Comparison of ENCODE assay signal across 21 mouse cellular contexts in the genomic region with DNA sequence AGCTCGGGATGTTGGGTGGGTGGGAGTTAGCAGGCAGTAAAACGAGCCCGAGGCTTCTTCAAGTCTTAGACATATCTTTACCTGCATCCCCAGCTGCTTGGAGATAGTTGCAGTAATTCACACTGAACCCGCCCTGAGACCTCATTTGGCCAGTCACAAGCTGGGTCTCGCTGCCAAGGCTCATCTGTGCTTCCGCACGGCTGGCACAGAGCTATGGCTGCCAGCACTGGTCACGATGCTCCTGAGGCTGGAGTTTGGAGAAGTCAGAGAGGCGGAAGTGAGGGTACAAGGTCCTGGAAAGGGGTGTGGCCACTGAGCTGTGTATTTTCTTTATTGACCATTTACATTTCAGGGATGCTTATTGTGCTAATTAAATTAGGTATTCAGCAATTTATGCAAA. TPM values are rescaled to one million over a fixed set of nuclear protein-coding genes. Genes with fewer than 3 reads are reported as not detected.
A peak's percentile ranks its signal among the peaks of the same experiment; 100 is the strongest.
DNase-seq lines count a peak whose midpoint lies in the region; ATAC-seq lines count a peak whose summit lies in the region.
"Had no signal": no experiment of that assay in that cellular context is flagged by ENCODE, and none has a peak within 500 bp of the region (broad histone marks: within the 10 kb centered on the region; RNA-seq: fewer than 3 reads in every experiment).

No protein-coding gene starts in this region.

- DNase-seq in heart, embryonic 10.5 days (ENCODE audit: low spot score): peak; percentile 46
- DNase-seq in 3134 (ENCODE audit: extremely low read depth, insufficient read length, low spot score): peak; percentile 21
- peak; percentile 25 for DNase-seq in Muller cell, postnatal 12 days (ENCODE audit: inconsistent ontology term)
- peak; percentile 57 to 64 for DNase-seq in cerebellum, postnatal 14 days
- no peak for DNase-seq in natural killer cell, adult 2 months (ENCODE audit: low spot score in 2 of 2)
- no peak for DNase-seq in embryo, embryonic 9.5 days (ENCODE audit: extremely low spot score)
- DNase-seq in spleen, postnatal 4 days (ENCODE audit: low spot score in 2 of 2): no peak
- DNase-seq: adrenal gland, adult 2 months; heart, adult 2 months; kidney, adult 11 months; kidney, postnatal 10 days; lung, postnatal 14 days had no signal

- no peak overlapping the region for H3K27ac ChIP-seq in heart, embryonic 10.5 days
- H3K27ac ChIP-seq in heart, embryonic 12.5 days (ENCODE audit: poor library complexity, severe bottlenecking): no peak overlapping the region
- H3K27ac ChIP-seq: embryonic facial prominence, embryonic 13.5 days; heart, adult 2 months; hindbrain, embryonic 12.5 days; layer of hippocampus, adult 2 months; left cerebral cortex, adult 2 months; limb, embryonic 12.5 days; liver, embryonic 15.5 days; neural tube, embryonic 13.5 days had no signal

- no peak overlapping the region for H3K4me3 ChIP-seq in heart, embryonic 10.5 days
- no peak overlapping the region for H3K4me3 ChIP-seq in heart, embryonic 12.5 days
- H3K4me3 ChIP-seq: embryonic facial prominence, embryonic 13.5 days; heart, adult 2 months; hindbrain, embryonic 12.5 days; layer of hippocampus, adult 2 months; left cerebral cortex, adult 2 months; limb, embryonic 12.5 days; liver, embryonic 15.5 days; neural tube, embryonic 13.5 days had no signal

- no peaks in the 10 kb centered on the region for H3K4me1 ChIP-seq in heart, embryonic 10.5 days
- no peaks in the 10 kb centered on the region for H3K4me1 ChIP-seq in heart, embryonic 12.5 days (replicated peaks)
- H3K4me1 ChIP-seq: embryonic facial prominence, embryonic 13.5 days; hindbrain, embryonic 12.5 days; limb, embryonic 12.5 days; liver, embryonic 15.5 days; neural tube, embryonic 13.5 days had no signal

- WGBS in heart, embryonic 10.5 days: 71% methylated on average over 9 of the region's 9 CpGs
- WGBS in heart, embryonic 12.5 days: 67% methylated on average over 9 of the region's 9 CpGs

- no peaks in the 10 kb centered on the region for H3K27me3 ChIP-seq in heart, embryonic 10.5 days (ENCODE audit: insufficient read depth, poor library complexity, severe bottlenecking)
- 0 out of 2 replicates have a peak, but pooled peaks cover 10% of the 10 kb centered on the region for H3K27me3 ChIP-seq in heart, embryonic 12.5 days (replicated peaks)
- H3K27me3 ChIP-seq: embryonic facial prominence, embryonic 13.5 days; hindbrain, embryonic 12.5 days; limb, embryonic 12.5 days; liver, embryonic 15.5 days; neural tube, embryonic 13.5 days had no signal

- no peak overlapping the region for H3K9ac ChIP-seq in heart, embryonic 12.5 days
- H3K9ac ChIP-seq: embryonic facial prominence, embryonic 13.5 days; hindbrain, embryonic 12.5 days; limb, embryonic 12.5 days; liver, embryonic 15.5 days; neural tube, embryonic 13.5 days had no signal

- no peak for ATAC-seq in heart, embryonic 12.5 days (ENCODE audit: insufficient number of reproducible peaks, low FRiP score)

- no peak overlapping the region for H3K4me2 ChIP-seq in heart, embryonic 12.5 days
- H3K4me2 ChIP-seq: embryonic facial prominence, embryonic 13.5 days; hindbrain, embryonic 12.5 days; limb, embryonic 12.5 days; liver, embryonic 15.5 days; neural tube, embryonic 13.5 days had no signal

- no peaks in the 10 kb centered on the region for H3K9me3 ChIP-seq in heart, embryonic 10.5 days
- H3K9me3 ChIP-seq in heart, embryonic 12.5 days (replicated peaks): no peaks in the 10 kb centered on the region
- H3K9me3 ChIP-seq: embryonic facial prominence, embryonic 13.5 days; hindbrain, embryonic 12.5 days; limb, embryonic 12.5 days; liver, embryonic 15.5 days; neural tube, embryonic 13.5 days had no signal

- H3K36me3 ChIP-seq in heart, embryonic 10.5 days: no peaks in the 10 kb centered on the region
- H3K36me3 ChIP-seq in heart, embryonic 12.5 days: no peaks in the 10 kb centered on the region
- H3K36me3 ChIP-seq: embryonic facial prominence, embryonic 13.5 days; hindbrain, embryonic 12.5 days; limb, embryonic 12.5 days; liver, embryonic 15.5 days; neural tube, embryonic 13.5 days had no signal

RNA-seq across cellular contexts. Expression of a gene that starts 15.2 kb away (rescaled TPM):
- polyA plus RNA-seq in heart, embryonic 10.5 days (2016; fragmentation: Nextera tagmentation; extraction: Ambion mirVana): 0.55 and 0.58 TPM in 2 replicates
- 0.53 and 0.64 TPM in 2 replicates for polyA plus RNA-seq in heart, embryonic 12.5 days (2016; fragmentation: Nextera tagmentation; extraction: Ambion mirVana)
- polyA plus RNA-seq: heart, adult 2 months; small intestine, adult 2 months had no signal

RNA-seq across cellular contexts. Expression of a gene that starts 38.4 kb away (rescaled TPM):
- polyA plus RNA-seq in heart, embryonic 10.5 days (2016; fragmentation: Nextera tagmentation; extraction: Ambion mirVana): 386 and 404 TPM in 2 replicates
- polyA plus RNA-seq in heart, embryonic 12.5 days (2016; fragmentation: Nextera tagmentation; extraction: Ambion mirVana): 439 and 445 TPM in 2 replicates

RNA-seq across cellular contexts. Expression of a gene that starts 42.9 kb away (rescaled TPM):
- 4.3 and 6.2 TPM in 2 replicates for polyA plus RNA-seq in heart, embryonic 10.5 days (2016; fragmentation: Nextera tagmentation; extraction: Ambion mirVana)
- polyA plus RNA-seq in heart, embryonic 12.5 days (2016; fragmentation: Nextera tagmentation; extraction: Ambion mirVana): 5.8 and 6.9 TPM in 2 replicates

Comparison
In these comparisons a context has a peak if more than half of its experiments do, and no peak if none do; other contexts are left out.
1. DNase-seq: peak in heart, embryonic 10.5 days (single experiment), 3134 (single experiment), Muller cell, postnatal 12 days (single experiment) and cerebellum, postnatal 14 days (2 of 2); none in natural killer cell, adult 2 months (0 of 2), embryo, embryonic 9.5 days (single experiment) and spleen, postnatal 4 days (0 of 2).